Mouse (Mus musculus) kidney, embryonic 14.5 days (tissue): ENCODE measurements around the gene Gm28635. TPM values are rescaled to one million over a fixed set of nuclear protein-coding genes. Genes with fewer than 3 reads are reported as not detected.

ENCODE experiments used
- ATAC-seq: fragments of 200-750 bp; cut with Nextera tagmentation; 2 replicates; pipeline ENCODE4 v1.8.0; 2017; ENCODE audit warnings: moderate number of reproducible peaks, mild to moderate bottlenecking, moderate TSS enrichment, moderate library complexity; ENCODE audit not compliant: low FRiP score, low TSS enrichment
- H3K27ac ChIP-seq: fragments of 300-500 bp; sonication (generic); 2 replicates; pipeline ENCODE4 v1.5.1; 2014; ENCODE audit warnings: low read depth, mild to moderate bottlenecking, low read length, moderate library complexity, mixed read lengths
- H3K27me3 ChIP-seq: fragments of 300-500 bp; sonication (generic); 2 replicates; pipeline ENCODE4 v1.6.1; 2014; ENCODE audit warnings: mild to moderate bottlenecking, low read length; ENCODE audit not compliant: control insufficient read depth, insufficient read depth
- H3K36me3 ChIP-seq: fragments of 300-500 bp; sonication (generic); 2 replicates; pipeline ENCODE4 v1.6.1; 2014; ENCODE audit warnings: low read length, mixed read lengths; ENCODE audit not compliant: control insufficient read depth, insufficient read depth
- H3K4me1 ChIP-seq: fragments of 300-500 bp; sonication (generic); 2 replicates; pipeline ENCODE4 v1.6.1; 2014; ENCODE audit warnings: low read length, mixed read lengths; ENCODE audit not compliant: control insufficient read depth, insufficient read depth
- H3K4me2 ChIP-seq: fragments of 300-500 bp; sonication (generic); replicated peaks from 2 replicates; pipeline ENCODE4 v1.6.1; 2014; ENCODE audit warnings: low read depth, mild to moderate bottlenecking, low read length
- H3K4me3 ChIP-seq: fragments of 300-500 bp; sonication (generic); 2 replicates; pipeline ENCODE4 v1.5.1; 2014; ENCODE audit warnings: mild to moderate bottlenecking, low read length
- H3K9ac ChIP-seq: fragments of 300-500 bp; sonication (generic); 2 replicates; pipeline ENCODE4 v1.6.1; 2014; ENCODE audit warnings: low read depth, mild to moderate bottlenecking, low read length, moderate library complexity
- H3K9me3 ChIP-seq: fragments of 300-500 bp; sonication (generic); 2 replicates; pipeline ENCODE4 v1.6.1; 2016; ENCODE audit warnings: low read length; ENCODE audit not compliant: control insufficient read depth
- WGBS: fragments of 180-500 bp; shearing (Covaris S2); extraction: QIAGEN DNeasy Blood & Tissue Kit; methylation state at CpG from one replicate; pipeline ENCODE4 v1.1.7; 2014; 5-methylcytosine and 5-hydroxymethylcytosine counted together
- polyA plus RNA-seq: library from polyadenylated mRNA; unstranded; fragments of >200 nt; fragmentation: Nextera tagmentation; extraction: Ambion mirVana; gene quantifications from 2 replicates; pipeline ENCODE4 v1.2.1, GENCODE M21; 2014

The Gm28635 gene
- polyA plus RNA-seq, 1 experiment from 2014 or later = not detected

- Histone ChIP-seq H3K4me2 (peak overlapping the region; percentile 34), H3K9ac (peak overlapping the region; percentile 40; the same call in 1 of the 2 replicates), H3K4me3 (peak overlapping the region; percentile 7; the same call in 1 of the 2 replicates), H3K4me1 (peaks cover 70% of the 10 kb centered on the region), H3K27ac (peak overlapping the region; percentile 97), H3K36me3 (no peaks in the 10 kb centered on the region), H3K9me3 (no peaks in the 10 kb centered on the region), H3K27me3 (no peaks in the 10 kb centered on the region)
- 4% methylated on average over 2 of the region's 2 CpGs for WGBS
- ATAC-seq = peak; percentile 91
Measured at GRCm38 (mm10) chr2:84635611-84636010, 42.2 kb downstream of the Gm28635 start.

GRCm38 (mm10) chr2:84634934-84635482 is 42.8 kb downstream of the Gm28635 start:
- Histone ChIP-seq H3K36me3 (no peaks in the 10 kb centered on the region), H3K27ac (peak overlapping the region; percentile 97), H3K4me2 (peak overlapping the region; percentile 31; the same call in 1 of the 2 replicates), H3K4me3 (peak overlapping the region; percentile 7; the same call in 1 of the 2 replicates), H3K9ac (peak overlapping the region; percentile 40; the same call in 1 of the 2 replicates), H3K27me3 (no peaks in the 10 kb centered on the region), H3K9me3 (no peaks in the 10 kb centered on the region), H3K4me1 (peaks cover 70% of the 10 kb centered on the region)
- ATAC-seq = no peak
- WGBS = 26% methylated on average over 4 of the region's 4 CpGs

DNA sequence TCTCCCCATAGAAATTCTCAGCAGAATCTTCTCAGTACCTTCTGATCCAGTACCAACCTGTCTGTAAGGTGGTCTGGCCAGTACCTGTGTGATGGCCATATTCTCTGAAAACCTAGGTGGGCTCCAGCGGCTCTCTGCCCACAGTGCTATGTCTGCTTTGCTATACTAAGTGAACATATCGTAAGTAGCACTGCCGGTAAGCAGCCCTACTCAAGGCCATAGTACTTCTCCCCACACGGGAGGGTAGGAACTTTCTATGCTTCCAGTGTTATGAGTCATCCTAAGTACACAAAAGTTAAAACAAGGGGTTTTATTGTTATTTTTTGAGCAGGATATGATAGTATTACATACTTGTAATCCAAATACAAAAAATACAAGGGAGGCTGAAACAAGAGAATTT is 43.8 kb downstream of the Gm28635 start:
- Histone ChIP-seq H3K4me3 (no peak overlapping the region), H3K4me2 (peak overlapping the region; percentile 21), H3K4me1 (peaks cover 67% of the 10 kb centered on the region), H3K27ac (peak overlapping the region; percentile 61), H3K36me3 (no peaks in the 10 kb centered on the region; the same call in 1 of the 2 replicates), H3K9me3 (no peaks in the 10 kb centered on the region), H3K27me3 (no peaks in the 10 kb centered on the region), H3K9ac (no peak overlapping the region)
- WGBS = 68% methylated on average over 4 of the region's 4 CpGs
- no peak for ATAC-seq

GRCm38 (mm10) chr2:84632999-84633398 is 44.8 kb downstream of the Gm28635 start:
- H3K4me3 ChIP-seq = no peak overlapping the region
- H3K27me3 ChIP-seq = no peaks in the 10 kb centered on the region
- peaks cover 57% of the 10 kb centered on the region for H3K4me1 ChIP-seq
- WGBS = 2% methylated on average over 3 of the region's 3 CpGs
- peak overlapping the region; percentile 28; the same call in 1 of the 2 replicates for H3K9ac ChIP-seq
- peak overlapping the region; percentile 22; the same call in 1 of the 2 replicates for H3K4me2 ChIP-seq
- peak overlapping the region; percentile 82; the same call in 1 of the 2 replicates for H3K27ac ChIP-seq
- H3K36me3 ChIP-seq = no peaks in the 10 kb centered on the region; the same call in 1 of the 2 replicates
- no peaks in the 10 kb centered on the region for H3K9me3 ChIP-seq
- ATAC-seq = no peak

DNA sequence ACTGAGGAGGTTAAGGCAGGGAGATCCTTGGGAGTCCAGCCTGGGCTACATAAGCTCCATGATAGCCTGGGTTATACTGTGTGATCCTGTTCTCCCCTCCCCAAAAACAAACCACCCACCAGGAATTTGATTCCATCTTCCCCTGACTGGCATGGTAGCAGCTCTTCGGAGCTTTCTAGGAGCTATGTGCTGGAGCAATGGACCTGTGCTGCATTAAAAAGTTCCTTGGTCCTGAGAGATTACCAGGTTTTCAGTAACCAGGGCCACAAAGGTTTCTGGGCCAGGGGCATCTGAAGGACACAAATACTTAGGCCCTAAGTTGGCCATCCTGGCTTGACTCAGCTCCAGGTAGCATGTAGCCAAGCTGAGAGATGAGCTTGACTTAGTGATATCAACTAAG is 45.8 kb downstream of the Gm28635 start:
- H3K4me3 ChIP-seq = no peak overlapping the region
- H3K36me3 ChIP-seq = no peaks in the 10 kb centered on the region; the same call in 1 of the 2 replicates
- no peaks in the 10 kb centered on the region for H3K27me3 ChIP-seq
- H3K4me1 ChIP-seq = peaks cover 54% of the 10 kb centered on the region
- H3K9ac ChIP-seq = no peak overlapping the region
- no peak overlapping the region for H3K4me2 ChIP-seq
- no peaks in the 10 kb centered on the region for H3K9me3 ChIP-seq
- WGBS = 97% methylated on average over 1 of the region's 1 CpGs
- no peak for ATAC-seq
- 0 out of 2 replicates have a peak overlapping the region, but pooled peaks have one; percentile 82 for H3K27ac ChIP-seq

DNA sequence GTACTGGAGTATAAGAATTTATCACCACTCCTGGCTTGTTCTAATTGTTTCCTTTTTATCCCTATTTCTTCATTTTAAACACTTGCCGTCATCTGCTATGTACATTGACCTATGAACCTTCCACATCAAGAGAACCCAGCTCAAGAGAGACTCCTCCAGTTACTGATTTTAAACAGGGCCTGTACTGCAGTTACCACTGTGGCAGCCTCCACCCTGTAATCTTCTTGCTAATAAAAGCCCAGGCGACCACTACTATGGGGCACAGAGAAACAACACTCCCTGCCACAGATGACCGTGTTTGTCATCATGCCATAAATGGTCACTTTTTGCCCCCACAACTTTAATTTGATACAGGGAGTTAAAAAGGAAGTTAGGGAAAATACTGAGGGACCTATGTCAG is 50.8 kb downstream of the Gm28635 start:
- no peak overlapping the region for H3K27ac ChIP-seq
- 29% methylated on average over 3 of the region's 3 CpGs for WGBS
- H3K4me3 ChIP-seq = no peak overlapping the region
- no peak overlapping the region for H3K9ac ChIP-seq
- H3K36me3 ChIP-seq = peaks cover 12% of the 10 kb centered on the region; the same call in 1 of the 2 replicates
- H3K4me2 ChIP-seq = no peak overlapping the region
- no peaks in the 10 kb centered on the region for H3K27me3 ChIP-seq
- peaks cover 8% of the 10 kb centered on the region for H3K4me1 ChIP-seq
- ATAC-seq = peak; percentile 37; the same call in 1 of the 2 replicates
- H3K9me3 ChIP-seq = no peaks in the 10 kb centered on the region

- H3K4me3 ChIP-seq = no peak overlapping the region
- H3K9me3 ChIP-seq = no peaks in the 10 kb centered on the region
- peaks cover 12% of the 10 kb centered on the region; the same call in 1 of the 2 replicates for H3K36me3 ChIP-seq
- H3K9ac ChIP-seq = no peak overlapping the region
- ATAC-seq = peak; percentile 51; the same call in 1 of the 2 replicates
- H3K27ac ChIP-seq = no peak overlapping the region
- H3K4me1 ChIP-seq = peaks cover 7% of the 10 kb centered on the region
- no peaks in the 10 kb centered on the region for H3K27me3 ChIP-seq
- H3K4me2 ChIP-seq = no peak overlapping the region
- WGBS = 54% methylated on average over 7 of the region's 7 CpGs
Measured at GRCm38 (mm10) chr2:84626366-84626975, 51.4 kb downstream of the Gm28635 start.

DNA sequence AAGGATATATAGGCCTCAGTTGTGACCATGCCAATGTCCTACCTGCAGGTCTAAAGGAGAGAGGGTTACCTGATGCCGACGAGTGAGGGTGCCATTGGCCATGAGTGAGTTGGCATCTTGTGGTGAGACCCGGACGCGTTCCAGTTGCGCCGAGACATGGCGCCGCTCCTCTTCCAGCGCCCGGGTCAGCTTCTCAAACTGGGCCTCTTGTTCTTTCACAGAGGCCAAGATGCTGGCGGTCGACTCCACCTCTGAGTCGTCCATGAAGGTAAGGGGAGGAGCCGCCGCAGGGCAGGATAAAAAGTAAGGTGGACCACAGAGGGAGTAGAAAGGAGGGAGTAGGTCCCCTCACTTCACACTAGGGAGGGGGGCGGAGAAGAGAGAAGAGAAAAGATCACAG is 53.6 kb downstream of the Gm28635 start:
- Histone ChIP-seq H3K36me3 (peaks cover 30% of the 10 kb centered on the region), H3K27ac (no peak overlapping the region)
- 92% methylated on average over 17 of the region's 17 CpGs for WGBS

More for the DNA sequence above, 53.6 kb downstream of the Gm28635 start:
- H3K9me3 ChIP-seq = no peaks in the 10 kb centered on the region
- no peak overlapping the region for H3K4me3 ChIP-seq
- ATAC-seq = no peak
- H3K4me2 ChIP-seq = no peak overlapping the region
- peaks cover 7% of the 10 kb centered on the region for H3K4me1 ChIP-seq
- no peak overlapping the region for H3K9ac ChIP-seq
- H3K27me3 ChIP-seq = no peaks in the 10 kb centered on the region
